In genomic region chr4:138153980-138154379, GRCm38 (mm10) we compare ENCODE assay signal across 8 mouse cellular contexts.
DNase-seq lines count a peak whose midpoint lies in the region; ATAC-seq and TF ChIP-seq lines count a peak whose summit lies in the region.

No protein-coding gene starts in this region.

- no peak overlapping the region for H3ac ChIP-seq in C2C12 (ENCODE audit: control insufficient read depth, insufficient read length, low read depth)

- peak; percentile 42 for DNase-seq in heart, postnatal 4 days
- DNase-seq in heart, adult 9 months (ENCODE audit: low spot score in 2 of 2), result no peak
- DNase-seq in WW6 (ENCODE audit: low read depth, low spot score), result peak; percentile 5
- DNase-seq in embryo, embryonic 11.5 days (ENCODE audit: low read depth, low spot score), result peak; percentile 13
- peak; percentile 56 for DNase-seq in lung, postnatal 36 days
- DNase-seq in yolk sac, embryonic 10.5 days (ENCODE audit: low spot score), result no peak

- peaks cover 15% of the 10 kb centered on the region for H3K36me3 ChIP-seq in C2C12 (ENCODE audit: control insufficient read depth, insufficient read depth)

- H3K27me3 ChIP-seq in C2C12 (ENCODE audit: control insufficient read depth, insufficient read depth, insufficient read length), result no peaks in the 10 kb centered on the region

- ATAC-seq in erythroid progenitor cell, adult 5-6 weeks (replicated peaks; ENCODE audit: low FRiP score, poor library complexity, severe bottlenecking), result no peak; the same call in 1 of the 2 replicates

- peak; percentile 29 for TF ChIP-seq CTCF in C2C12 (IDR thresholded peaks at IDR 0.05; ENCODE audit: control insufficient read depth, insufficient read depth, insufficient read length)

- H3K79me2 ChIP-seq in C2C12 (ENCODE audit: control insufficient read depth, insufficient read depth), result peaks cover 4% of the 10 kb centered on the region

- no peaks in the 10 kb centered on the region for H3K79me3 ChIP-seq in C2C12 (ENCODE audit: low read depth)

- no peak overlapping the region for H3K4me3 ChIP-seq in C2C12 (ENCODE audit: insufficient read depth, poor library complexity, severe bottlenecking)

TF ChIP-seq in C2C12, 6 proteins besides CTCF, POLR2A, EP300 and RAD21:
- no peak for TF ChIP-seq FOSL1 (IDR thresholded peaks at IDR 0.05; ENCODE audit: insufficient read depth, low read length, poor library complexity, severe bottlenecking)
- TF ChIP-seq MYOD1 (IDR thresholded peaks at IDR 0.05; ENCODE audit: control insufficient read depth, insufficient read length, low read depth), result no peak
- no peak for TF ChIP-seq USF1 (IDR thresholded peaks at IDR 0.05; ENCODE audit: low read depth)
- no peak for TF ChIP-seq MYOG (IDR thresholded peaks at IDR 0.05; ENCODE audit: control insufficient read depth, extremely low read depth, insufficient read length)
- TF ChIP-seq CEBPB (IDR thresholded peaks at IDR 0.05; ENCODE audit: low read depth), result no peak
- no peak for TF ChIP-seq MAX (IDR thresholded peaks at IDR 0.05)
TF ChIP-seq in C2C12: peak in this region for 0.

Comparison
In these comparisons a context has a peak if more than half of its experiments do, and no peak if none do; other contexts are left out.
1. DNase-seq: peak in heart, postnatal 4 days (single experiment), WW6 (single experiment), embryo, embryonic 11.5 days (single experiment) and lung, postnatal 36 days (single experiment); none in heart, adult 9 months (0 of 2) and yolk sac, embryonic 10.5 days (single experiment).